Mouse (Mus musculus) right cerebral cortex, adult 2 months (tissue): ENCODE data around the gene 0610040J01Rik.
A peak's percentile ranks its signal among the peaks of the same experiment; 100 is the strongest.

Source experiments
- DNase-seq, 2 experiments: peaks; one replicate each; pipeline ENCODE4 v3.0.0; 2021 to 2022; ENCODE audit warnings: low spot score in 2 of 2

0610040J01Rik gene

DNA sequence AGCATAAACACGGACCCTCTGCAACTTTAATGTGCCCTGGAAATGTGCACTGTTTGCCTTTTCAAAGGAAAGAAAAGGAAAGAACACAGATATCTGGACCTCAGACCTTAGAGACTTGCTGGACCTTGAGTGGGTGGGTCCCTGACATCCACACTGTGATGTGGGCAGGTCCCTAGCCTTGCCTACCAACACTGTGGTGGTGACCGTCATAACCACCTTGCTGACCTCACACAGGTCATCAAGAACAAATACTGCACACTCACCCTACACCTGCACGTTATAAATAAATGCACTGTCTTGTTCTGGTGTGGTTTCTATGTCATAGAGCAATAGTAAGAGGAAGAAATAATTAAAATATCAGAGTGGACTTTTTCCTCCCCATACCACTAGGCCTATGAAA lies 91.2 kb downstream of the 0610040J01Rik start:
- DNase-seq = no peak

DNA sequence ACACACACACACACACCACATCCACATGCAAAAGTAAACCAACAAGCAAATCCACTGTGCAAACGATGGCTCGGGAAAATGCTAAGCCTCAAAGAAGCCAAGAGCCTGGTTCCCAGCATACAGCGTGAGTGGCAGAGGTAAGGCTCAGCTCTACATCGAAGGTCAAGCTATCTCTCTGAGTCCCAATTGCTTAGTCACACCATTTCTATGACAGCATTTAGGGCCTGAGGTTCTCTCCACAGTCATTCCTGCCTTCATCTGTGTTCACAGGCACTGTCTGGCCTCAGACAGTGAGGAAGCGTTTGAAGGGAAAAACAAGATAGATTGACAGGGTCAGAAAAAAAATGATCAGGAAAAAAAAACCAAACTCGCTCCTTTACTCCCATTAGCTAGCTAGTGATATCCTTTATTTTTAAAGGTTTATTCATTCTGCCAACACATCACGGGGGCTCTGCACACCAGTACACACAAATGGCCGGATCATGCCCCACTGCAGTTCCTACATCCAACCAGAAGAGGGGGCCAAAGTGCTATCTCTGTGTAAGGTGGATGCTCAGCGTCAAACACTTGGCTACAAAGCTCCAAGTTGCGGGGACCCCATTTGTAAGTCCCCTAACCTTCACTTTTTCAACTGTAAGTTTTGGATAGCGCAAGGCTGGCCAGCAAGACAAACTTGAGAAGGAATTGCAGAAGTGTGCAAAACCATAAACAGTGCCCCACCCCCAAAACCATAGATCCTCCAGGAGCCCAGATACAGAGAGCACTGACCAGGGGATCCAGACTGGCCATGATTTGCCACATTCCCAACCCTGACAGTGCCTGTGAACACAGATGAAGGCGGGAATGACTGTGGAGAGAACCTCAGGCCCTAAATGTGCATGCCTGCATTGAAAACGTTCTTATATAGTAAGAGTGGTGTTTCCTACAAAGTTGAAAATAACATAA lies 94.3 kb downstream of the 0610040J01Rik start:
- DNase-seq = peak; percentile 87 to 93

GRCm38 (mm10) chr5:63907513-63907912 lies 95.3 kb downstream of the 0610040J01Rik start:
- no peak for DNase-seq

- no peak for DNase-seq
Measured at GRCm38 (mm10) chr5:63910171-63910960, 98.2 kb downstream of the 0610040J01Rik start.

GRCm38 (mm10) chr5:63914896-63915295 lies 102.7 kb downstream of the 0610040J01Rik start:
- DNase-seq = no peak

- DNase-seq = no peak
Measured at GRCm38 (mm10) chr5:63916457-63917139, 104.4 kb downstream of the 0610040J01Rik start.

DNA sequence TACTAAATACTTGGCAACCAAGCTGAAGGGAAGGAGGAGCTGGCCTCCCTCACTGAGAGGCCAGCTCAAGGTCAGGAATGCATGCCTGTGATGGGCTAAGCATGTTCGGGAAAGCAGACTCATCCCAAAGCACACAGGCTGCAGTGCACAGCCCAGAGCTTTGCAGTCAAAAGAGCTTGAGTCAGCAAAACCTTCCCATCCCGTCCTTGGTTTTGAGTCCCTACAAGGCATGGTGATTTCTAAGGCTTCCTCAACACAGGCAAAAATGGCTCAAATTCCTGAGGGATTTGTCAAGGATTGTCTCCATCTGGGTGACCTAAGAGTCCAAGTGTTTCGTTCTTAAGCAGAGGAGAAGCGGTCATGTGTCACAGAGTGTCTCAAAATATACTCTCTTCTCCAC lies 106.0 kb downstream of the 0610040J01Rik start:
- no peak for DNase-seq

DNA sequence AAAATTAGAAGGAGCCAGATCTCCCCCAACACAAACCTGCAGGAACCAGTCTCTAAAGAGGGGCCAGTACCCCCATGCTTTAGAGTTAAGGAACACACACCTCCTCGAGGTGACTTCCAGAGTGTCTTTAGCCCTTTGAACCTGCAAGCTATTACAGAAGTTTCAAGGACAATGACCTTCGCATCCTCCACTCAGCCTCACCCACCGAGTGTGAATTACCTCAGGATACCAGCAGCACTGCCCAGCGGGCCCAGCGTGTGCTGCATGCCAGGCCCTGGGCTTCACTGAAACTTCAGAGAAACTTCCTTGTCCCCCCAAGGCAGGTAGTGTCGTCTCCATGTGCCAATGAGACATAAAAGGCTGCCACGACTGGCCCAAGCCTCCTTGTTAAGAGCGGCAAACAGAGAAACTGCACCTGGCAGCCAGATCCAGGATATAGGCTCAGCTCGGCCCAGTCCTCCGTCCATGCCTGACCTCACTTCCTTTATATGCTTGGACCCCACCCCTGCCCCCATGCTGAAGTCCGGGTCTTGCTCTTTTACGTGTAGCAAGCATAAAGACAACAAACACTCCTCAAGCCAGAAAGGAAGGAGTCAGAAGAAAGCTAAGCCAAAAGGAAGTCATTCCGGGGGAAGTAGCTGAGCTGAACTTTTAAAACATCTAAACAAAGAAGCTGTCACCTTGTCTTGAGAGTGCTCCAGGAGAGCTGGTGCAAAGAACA lies 111.3 kb downstream of the 0610040J01Rik start:
- no peak for DNase-seq

GRCm38 (mm10) chr5:63925035-63925628 lies 113.0 kb downstream of the 0610040J01Rik start:
- DNase-seq = no peak

DNA sequence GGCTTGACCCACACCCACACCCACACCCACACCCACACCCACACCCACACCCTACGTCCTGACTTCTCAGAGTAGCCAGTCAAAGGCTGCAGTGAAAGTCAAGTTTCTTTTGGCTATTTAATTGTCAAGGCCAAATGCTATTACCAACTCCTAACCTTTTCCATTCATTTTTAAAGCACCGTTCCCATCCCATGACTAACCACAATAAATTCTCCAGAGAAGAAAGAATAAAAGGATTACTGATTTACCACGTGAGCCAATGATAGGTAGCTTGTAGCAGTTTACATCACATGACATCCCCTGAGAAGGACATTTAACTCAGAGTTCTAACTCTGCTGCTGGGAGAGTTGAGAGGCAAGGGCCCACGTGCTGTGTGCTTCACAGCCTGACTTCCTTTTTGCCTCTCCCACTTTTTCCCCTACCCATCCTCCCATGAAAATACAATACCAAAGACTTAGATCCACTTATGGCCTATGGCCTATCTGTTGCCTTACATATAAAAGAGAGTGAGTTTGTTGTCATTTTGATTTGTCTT lies 118.7 kb downstream of the 0610040J01Rik start:
- DNase-seq = no peak

DNA sequence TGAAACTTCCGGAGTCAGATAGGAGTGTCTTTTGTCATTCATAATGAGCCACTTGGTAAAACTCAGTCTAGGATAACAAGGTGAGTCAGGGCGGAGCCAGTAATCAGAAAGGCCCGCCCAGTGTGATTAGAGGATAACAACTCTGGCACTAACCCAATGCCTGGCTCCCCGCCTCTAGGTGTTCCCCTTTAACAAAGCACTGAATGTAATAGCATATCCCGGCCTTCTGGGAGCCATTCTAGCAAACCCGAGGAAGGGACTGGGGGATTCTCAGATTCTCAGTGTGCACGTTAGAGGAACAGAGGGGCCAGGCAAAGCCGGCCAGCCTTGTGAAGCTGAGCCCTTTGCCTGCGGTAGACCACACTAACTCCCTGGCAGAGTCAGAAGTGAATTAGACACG lies 120.7 kb downstream of the 0610040J01Rik start:
- DNase-seq = no peak

GRCm38 (mm10) chr5:63935581-63935980 lies 123.4 kb downstream of the 0610040J01Rik start:
- no peak for DNase-seq

GRCm38 (mm10) chr5:63936740-63937139 lies 124.6 kb downstream of the 0610040J01Rik start:
- no peak for DNase-seq

DNA sequence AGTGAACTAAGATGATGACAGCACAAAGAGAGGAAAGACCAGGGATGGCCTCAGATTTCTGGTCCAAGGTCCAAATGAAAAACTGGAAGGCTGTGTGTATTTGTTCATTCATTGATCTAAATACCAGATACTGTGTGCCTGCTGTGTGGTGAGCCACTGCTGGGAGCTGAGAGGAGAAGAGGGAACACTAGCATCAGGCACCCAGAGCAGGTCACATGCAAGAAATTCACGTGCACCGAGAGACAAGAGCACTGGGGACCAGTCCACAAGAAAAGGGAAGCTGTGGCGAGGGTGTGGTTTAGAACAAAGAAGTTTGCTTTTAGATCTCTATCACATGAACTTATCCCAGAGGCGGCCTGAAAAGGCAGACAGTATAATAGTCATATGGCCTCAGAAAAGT lies 126.4 kb downstream of the 0610040J01Rik start:
- no peak for DNase-seq

GRCm38 (mm10) chr5:63941891-63942290 lies 129.7 kb downstream of the 0610040J01Rik start:
- DNase-seq = no peak

GRCm38 (mm10) chr5:63943291-63943690 lies 131.1 kb downstream of the 0610040J01Rik start:
- no peak for DNase-seq

DNA sequence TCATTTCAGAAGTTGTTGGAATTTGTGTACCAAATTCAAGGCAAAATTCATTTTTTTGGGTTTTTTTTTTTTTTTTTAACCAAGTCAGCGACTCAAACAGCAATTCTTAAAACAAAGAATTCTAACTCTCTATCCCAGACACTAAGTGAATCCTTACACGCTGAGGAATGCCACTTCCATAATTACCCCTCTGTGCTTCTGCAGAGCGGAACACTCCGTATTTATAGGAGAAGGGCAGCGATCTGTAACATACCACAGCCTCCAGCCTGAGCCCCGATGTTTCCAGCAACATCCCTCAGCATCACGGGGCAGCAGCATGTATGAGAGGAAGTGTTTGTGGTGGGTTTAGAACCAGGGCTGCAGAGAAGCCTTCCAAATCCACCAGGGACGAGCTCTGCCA lies 135.4 kb downstream of the 0610040J01Rik start:
- DNase-seq = no peak

- DNase-seq = no peak
Measured at GRCm38 (mm10) chr5:63949195-63949594, 137.0 kb downstream of the 0610040J01Rik start.
